Mouse (Mus musculus): ENCODE measurements around the gene Thap11.

Thap11 gene

DNA sequence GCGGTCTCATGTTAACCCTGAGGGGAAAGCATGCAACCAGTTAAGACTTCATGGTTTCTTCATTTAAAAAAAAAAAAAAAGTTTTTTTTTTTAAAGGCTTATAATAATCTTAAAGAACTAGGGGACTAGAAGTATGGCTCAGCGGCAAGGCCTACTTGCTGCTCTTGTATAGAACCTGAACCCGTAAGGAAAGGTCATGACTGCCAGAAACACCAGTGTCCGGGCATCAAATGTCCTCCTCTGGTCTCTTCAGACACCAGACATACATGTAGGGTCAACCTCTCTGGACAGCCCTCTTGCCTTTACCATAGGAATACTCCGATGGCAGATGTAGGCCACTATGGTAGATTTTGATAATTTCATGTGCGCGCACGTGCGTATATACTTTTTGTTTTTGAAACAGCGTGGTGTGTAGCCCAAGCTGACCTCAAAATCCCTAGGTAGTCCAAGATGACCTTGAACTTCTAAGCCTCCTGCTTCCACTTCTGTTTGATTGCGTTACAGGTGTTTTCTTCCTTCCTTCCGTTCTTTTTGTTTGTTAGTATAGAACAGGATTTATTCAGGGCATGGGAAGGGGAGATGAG is 2.7 kb upstream of the Thap11 start:
- DNase-seq, result no peak

DNA sequence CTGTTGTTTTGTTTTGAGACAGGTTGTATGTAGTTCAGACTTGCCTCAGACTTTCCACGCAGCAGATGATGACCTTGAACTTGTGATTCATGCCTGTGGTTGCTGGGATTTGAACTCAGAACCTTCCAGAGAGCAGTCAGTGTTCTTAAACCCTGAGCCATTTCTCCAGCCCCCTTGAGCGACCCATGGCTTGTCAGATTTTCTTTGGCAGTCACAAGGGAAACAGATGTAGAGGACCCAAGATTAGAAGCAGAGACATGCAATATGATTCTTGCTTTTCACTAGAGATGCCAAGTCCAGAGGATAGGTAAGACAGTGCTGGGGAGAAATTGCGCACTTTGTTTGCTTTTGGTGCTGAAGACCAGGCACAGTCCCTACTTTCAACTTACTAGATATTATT is 1.8 kb upstream of the Thap11 start, which contains the start of gene Cenpt:
Cenpt (minus strand) TSS at position 101 of the 400 bp plus-strand sequence.
- no peak for DNase-seq

DNA sequence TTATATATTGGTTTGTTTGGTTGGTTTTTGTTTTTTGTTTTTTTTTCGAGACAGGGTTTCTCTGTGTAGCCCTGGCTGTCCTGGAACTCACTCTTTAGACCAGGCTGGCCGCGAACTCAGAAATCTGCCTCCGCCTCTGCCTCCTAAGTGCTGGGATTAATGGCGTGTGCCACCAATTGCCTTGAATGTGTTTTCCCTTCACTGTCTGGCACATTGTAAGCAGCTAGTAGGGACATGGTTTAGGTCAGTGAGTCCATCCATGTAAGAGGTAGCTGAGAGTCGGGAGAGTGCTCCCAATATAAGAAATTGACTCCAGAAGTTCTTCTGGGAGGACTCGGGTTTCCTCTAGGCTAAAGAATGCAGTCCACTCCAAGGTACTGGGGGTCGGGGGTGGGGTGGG is 629 bp upstream of the Thap11 start:
- no peak for DNase-seq

DNA sequence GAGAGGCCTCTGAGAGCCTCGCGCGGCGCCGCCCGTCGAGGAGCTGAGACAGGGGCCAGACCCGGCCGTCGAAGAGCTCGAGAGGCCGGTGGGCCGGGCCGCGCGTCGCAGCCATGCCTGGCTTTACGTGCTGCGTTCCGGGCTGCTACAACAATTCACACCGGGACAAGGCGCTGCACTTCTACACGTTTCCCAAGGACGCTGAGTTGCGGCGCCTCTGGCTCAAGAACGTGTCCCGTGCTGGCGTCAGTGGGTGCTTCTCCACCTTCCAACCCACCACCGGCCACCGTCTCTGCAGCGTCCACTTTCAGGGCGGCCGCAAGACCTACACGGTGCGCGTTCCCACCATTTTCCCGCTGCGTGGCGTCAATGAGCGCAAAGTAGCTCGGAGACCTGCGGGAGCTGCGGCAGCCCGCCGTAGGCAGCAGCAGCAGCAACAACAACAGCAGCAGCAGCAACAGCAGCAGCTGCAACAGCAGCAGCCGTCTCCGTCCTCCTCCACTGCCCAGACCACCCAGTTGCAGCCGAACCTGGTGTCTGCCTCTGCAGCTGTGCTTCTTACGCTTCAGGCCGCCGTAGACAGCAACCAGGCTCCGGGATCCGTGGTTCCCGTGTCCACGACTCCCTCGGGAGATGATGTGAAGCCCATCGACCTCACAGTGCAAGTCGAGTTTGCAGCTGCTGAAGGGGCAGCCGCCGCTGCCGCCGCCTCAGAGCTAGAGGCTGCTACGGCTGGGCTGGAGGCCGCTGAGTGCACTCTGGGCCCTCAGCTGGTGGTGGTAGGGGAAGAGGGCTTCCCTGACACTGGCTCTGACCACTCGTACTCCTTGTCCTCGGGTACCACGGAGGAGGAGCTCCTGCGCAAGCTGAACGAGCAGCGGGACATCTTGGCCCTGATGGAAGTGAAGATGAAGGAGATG is 576 bp downstream of the Thap11 start:
- peak; percentile 53 for DNase-seq

GRCm38 (mm10) chr8:105856168-105856835 is 1.4 kb downstream of the Thap11 start:
- DNase-seq, result no peak

- no peak for DNase-seq
These were observed 3.6 kb downstream of the Thap11 start for GRCm38 (mm10) chr8:105858495-105858894.

DNA sequence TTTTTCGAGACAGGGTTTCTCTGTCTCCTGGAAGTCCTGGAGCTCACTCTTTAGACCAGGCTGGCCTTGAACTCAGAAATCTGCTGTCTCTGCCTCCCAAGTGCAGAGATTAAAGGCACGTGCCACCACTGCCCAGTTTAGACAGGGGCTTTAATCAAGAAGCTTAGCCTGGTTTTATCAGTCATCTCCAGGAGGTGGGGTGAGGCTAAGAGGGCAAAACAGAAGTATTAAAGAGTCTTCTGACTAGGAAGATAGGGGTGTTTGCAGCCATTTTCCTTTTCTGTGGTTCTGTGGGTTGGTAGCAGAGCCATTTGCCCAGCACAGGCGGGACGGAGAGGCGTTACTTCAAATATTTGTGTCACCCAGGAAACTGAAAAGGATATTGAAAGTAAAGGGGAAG is 4.4 kb downstream of the Thap11 start:
- no peak for DNase-seq

- peak; percentile 93 for DNase-seq
These were observed 5.4 kb downstream of the Thap11 start, which contains the start of gene Nutf2 for GRCm38 (mm10) chr8:105860143-105860981. TSS of gene Nutf2 (plus strand) at chr8:105860580.

DNA sequence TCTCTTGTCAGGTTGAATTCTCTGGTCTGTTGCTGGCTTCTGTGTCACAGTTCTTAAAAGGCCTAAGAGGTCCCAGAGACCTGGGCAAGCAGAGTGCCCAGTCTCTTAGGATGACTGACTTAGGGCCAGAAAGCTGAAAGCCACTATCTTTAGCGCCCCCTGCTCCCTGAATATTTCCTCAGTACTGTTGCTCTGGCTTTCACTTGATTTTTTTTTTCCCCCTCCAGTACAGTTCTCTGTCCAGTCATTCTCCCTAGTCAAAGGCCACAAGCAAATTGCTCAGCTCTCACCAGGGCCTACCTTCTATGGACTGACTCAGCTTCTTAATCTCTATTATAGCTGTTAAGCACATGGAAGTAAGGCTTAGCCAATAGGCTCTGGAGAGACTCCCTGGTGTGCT is 7.0 kb downstream of the Thap11 start:
- no peak for DNase-seq

DNA sequence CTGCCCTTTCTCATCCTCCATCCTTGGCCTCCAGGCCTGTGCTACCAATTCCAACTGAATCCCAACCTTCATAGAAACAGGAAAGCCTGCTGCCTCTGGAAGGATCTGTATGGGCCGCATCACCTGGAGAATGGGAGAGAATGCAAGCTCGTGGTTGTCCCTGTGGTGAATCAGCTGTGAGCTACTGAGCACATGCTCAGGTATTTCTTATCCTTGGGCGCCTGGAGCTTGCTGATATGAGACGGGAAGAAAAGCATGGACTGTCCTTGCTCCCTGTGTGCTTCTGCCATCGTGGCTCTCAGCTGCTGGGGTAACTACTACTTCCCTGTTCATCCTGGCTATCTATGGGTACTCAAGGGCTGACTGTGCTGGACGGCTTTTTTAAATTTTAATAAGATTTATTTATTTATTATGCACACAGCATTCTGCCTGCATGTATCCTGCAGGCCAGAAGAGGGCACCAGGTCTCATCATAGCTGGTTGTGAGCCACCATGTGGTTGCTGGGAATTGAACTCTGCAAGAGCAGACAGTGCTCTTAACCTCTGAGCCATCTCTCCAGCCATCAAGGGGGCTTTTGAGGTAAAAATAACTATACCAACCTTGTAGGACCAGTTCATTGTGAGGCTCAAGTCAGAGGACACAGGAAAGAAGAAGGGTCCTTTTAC is 11.6 kb downstream of the Thap11 start:
- no peak for DNase-seq

DNA sequence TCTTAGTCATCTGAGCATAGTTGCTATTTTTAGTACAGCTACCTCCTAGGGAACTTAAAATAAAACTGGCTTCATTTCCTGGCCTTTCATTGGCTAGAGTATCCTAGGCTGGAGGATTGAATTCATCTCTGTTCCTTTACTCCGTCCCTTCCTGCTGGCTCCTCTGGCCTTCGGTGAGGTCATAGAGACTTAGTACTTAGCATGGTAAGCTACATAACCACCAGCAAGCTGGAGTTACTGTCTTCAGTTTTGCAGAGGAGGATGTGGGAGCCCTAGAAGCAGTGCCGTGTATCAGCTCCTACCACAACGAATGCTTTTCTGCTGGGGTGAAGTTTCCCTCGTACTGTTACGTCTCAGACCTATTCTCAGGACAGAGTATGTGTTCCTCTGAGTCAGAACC is 19.4 kb downstream of the Thap11 start:
- no peak for DNase-seq

DNA sequence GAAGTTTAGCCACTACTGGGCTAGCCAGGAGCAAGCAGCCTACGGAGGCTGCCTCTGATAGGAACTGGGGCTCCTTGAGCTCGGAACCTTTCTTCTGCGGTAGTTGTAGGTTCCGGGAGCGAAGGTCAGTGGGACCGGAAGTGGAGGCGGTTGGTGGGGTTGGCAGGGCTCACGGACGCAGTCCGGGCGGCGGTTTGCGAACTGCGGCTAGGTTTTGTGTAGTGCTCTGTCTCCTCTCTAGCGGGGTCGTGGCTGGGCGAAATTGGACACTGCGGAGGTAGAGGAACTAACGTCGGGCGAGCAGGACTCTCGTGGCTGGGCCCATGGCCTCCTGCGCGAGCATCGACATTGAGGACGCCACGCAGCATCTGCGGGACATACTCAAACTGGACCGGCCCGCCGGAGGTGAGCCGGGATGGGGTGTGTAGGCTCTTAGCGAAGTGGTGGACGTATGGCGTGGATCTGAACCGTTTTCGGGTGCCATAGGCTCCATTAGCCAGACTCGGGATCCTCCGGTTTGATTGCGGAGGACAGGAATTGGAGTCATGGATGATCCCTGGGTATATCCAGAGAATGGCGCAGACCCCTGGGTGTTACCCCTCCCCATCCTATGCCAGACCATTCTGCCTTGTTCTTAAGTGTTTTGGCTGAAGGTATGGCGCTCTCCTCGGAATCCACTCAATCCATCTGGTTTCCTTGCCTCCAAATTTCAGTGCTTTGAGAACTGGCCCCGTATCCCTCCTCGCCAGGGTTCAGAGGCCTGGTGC is 26.0 kb downstream of the Thap11 start, which contains the start of gene Edc4:
Edc4 (plus strand) TSS at position 128 of the 767 bp plus-strand sequence.
- peak; percentile 84 for DNase-seq

- no peak for DNase-seq
These were observed 35.0 kb downstream of the Thap11 start for GRCm38 (mm10) chr8:105889756-105890465.

DNA sequence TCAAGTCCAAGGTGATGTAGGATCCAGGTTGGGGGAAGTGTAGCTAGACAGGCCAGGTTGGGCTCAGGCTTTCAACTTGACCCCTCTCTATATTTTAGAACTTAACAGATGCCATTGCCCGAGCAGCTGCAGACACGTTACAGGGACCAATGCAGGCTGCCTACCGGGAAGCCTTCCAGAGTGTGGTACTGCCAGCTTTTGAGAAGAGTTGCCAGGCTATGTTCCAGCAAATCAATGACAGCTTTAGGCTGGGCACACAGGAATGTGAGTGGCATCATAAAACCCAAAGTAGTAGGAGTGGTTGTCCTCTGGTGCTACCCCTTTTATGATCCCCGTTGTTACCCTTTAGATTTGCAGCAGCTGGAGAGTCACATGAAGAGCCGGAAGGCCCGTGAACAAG is 35.9 kb downstream of the Thap11 start:
- DNase-seq, result peak; percentile 51

DNA sequence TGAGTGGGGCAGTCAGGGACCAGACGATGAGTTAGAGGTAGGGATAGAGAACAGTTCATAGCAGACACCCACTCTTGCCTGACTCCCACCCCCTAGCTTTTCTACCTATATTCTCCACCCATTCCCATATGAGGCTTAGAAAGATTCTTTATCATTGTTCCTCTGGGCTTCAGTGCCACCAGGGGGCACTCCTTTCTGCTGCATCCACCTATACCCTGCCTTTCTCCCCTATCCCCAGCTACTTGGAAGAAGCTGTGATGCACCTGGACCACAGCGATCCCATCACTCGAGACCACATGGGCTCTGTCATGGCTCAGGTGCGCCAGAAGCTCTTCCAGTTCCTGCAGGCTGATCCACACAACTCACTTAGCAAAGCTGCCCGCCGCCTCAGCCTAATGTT is 37.5 kb downstream of the Thap11 start:
- no peak for DNase-seq

DNA sequence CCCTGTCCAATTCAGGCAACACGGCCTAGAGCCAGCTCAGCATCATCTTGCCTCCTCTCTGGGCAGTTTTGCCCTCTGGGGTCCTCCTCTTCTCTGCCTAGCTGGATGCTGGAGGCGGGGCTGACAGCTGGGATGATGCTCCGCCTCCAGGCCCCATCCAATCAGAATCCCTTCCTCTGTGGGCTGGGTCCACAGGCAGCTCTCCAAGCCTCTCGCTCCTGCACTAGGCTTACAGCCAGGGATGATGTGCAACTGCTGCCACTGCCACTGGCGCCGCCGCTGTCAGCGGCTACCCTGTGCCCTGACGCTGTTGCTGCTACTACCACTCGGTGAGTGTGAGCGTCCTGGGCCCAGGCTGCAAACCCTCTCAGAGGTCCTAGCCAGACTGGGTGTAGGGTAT is 38.4 kb downstream of the Thap11 start, which contains the start of gene Nrn1l:
Nrn1l (plus strand) TSS at position 229 of the 400 bp plus-strand sequence.
- peak; percentile 74 for DNase-seq

DNA sequence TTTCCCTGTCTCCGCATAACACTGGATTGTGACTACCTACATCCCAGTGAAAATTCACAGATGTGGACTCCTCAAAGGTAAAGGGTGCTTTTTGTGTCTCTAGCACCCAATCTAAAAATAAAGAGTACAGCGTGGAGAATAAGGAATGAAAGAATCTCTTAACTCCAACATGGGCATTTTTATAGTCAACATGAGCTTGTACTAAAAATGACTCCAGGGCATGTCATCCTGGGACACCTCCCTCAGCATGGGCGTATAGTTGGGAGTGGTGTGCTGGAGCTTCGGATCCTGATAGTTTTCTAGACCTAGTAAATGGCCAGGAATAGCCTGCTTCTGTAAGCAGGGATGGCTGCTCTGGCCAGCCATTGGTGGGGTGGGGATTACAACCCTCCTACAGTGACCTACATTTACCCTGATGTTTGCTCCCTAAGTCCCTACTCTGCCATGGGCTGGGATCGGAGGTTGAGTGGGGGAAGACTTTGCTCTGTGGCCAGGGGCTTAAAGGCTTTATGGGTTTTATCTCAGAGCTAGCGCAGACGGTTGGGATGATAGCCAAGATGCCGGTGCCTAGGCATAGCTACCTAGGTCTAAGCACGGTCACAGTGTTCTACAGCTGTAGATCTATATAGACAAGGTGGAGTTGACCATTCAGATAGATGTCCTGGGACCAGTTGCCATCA is 43.0 kb downstream of the Thap11 start:
- DNase-seq, result no peak

- peak; percentile 94 for DNase-seq
These were observed 45.4 kb downstream of the Thap11 start, which contains the start of gene Pskh1 for GRCm38 (mm10) chr8:105900180-105900940. TSS of gene Pskh1 (plus strand) at chr8:105900441.
